Mouse (Mus musculus) ES-CJ7 (cell line): ENCODE data around the gene Hoxa13.

ENCODE experiments used
- DNase-seq: peaks from one replicate; pipeline ENCODE4 v3.0.0; 2011; ENCODE audit warnings: low read depth, low spot score

Hoxa13 gene

DNA sequence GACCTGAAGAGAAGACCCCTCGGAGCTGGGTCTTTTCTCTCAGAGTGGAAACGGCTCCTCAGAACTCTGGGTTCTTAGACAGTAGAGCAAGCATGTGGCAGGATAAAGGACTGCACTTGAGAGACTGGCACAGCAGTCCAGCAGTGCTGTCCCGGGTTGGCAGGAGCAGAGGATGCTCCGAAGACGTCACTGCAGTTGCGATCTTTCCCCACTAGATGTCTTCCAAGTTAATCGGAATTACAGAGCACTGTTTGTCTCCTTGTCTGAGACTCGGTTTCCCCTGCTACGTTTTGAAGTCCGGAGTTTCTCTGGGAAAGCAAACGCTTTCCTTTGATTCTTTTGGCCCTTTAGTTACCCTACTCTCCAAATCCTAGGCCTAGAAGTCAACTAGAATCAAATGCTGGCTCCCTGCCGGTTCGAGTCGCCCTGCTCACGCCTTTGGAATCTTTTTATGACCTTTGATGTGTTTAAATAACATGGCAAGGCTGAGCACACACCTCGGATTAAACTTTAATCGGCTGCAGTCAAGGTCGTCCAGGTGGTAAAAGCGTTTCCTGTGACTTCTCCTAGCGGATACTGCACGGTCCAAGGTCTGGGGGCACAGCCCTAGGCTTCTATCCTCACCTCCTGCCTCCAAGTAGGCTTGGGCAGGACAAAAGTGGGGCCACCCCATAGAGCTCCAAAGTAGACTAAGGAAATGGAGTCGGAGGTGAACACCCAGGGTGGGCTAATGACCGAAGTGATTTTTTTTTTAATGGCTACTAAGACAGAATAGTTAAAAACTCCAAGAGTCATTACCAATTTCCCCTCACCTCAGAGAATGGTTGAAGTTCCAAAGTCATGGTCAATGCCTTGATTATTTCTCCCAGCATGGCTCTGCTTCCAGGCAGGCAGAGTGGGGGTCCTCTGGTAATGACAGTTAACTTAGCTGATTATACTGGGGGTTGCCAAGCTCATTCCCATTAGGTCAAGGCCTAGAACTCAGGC lies 10.1 kb upstream of the Hoxa13 start:
- peak; percentile 79 for DNase-seq

DNA sequence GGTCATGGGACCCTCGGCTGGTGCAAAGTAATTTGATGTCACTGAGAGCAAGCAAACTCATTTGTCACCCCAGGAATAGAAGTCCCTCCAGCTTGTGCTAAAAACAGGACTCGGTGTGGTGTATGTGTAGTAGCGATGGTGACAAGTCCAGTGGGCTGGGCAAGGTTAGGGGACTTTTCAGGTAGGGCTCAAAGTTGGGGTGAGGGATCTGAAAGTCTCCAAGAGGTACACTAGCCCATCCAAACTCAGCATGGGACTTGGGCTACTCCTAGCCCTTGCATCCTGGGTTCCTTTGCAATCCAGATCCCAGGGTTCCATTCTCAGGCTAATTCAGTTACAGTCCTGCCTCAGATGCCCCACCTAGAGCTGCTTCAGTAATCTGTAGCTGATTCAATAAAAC lies 8.1 kb upstream of the Hoxa13 start:
- DNase-seq = no peak

DNA sequence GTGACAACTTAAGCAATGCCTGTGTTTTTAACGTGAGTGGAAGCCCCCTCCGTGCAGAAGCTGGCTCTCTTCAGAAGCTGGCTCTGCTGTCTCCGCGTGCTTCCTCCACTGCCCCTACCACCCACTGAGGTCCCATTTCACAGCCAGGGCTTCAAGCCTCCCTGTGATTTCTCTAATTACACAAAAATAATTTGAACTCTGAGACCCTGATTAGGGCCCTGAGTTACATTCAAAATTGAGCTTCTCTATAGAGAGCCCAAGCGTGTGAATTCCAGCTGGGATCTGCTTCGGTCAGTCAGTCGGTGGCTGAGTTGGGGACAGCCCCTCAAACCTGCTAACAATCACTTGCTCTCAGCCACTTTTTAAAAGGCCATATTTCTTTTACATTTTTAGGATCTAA lies 7.7 kb upstream of the Hoxa13 start:
- DNase-seq = no peak

DNA sequence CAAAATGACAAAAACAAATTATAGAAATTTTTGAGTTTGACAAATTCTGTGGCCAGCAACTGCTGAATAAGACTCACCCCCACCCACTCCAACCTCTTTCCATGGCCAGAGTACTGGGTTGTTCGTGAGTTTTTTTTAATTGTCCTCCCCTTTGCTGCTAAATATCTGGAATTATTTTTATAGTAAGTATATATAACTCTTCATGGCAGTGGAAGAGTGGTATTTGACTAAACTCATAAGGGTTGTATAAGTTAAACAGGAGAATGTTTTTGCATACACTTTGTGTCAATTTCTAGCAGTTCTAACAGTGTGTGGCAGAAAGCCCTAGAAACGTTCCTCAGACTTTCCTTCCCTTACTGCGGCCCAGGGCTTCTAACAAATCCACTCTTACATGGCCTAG lies 7.0 kb upstream of the Hoxa13 start:
- DNase-seq = no peak

DNA sequence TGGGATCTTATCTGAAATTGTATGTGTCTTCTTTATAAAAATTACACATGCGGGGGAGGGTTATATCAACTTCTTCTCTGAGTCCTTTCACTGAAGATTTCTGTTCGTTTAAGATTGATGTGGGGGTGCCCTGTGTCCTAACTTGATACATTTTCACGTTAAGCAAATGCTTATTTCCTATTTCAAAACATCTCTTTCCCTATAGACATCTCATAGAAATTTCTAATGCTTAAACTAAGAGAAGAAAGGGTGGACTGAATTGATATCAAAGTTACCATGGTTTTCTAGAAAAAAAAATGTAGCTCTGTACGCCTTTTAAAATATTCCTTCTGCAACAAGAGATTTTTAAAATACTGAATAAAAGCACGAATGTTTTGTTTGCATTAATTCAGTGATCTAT lies 6.5 kb upstream of the Hoxa13 start:
- no peak for DNase-seq

DNA sequence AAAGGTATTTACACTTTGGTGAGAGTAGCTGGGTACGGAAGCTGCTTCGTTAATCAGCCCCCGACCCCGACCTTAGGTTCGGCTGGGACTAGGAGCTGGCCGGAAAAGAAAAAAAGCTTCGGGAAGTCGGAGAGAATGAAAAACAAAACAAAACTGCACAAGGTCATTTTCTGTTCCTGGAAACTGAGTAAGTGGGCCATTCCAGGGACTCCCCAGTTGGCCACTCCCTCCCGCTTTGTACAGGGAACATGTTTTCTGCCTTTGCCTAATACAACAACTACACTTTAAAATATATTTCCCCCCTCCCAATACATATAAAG lies 5.9 kb upstream of the Hoxa13 start:
- DNase-seq = no peak

DNA sequence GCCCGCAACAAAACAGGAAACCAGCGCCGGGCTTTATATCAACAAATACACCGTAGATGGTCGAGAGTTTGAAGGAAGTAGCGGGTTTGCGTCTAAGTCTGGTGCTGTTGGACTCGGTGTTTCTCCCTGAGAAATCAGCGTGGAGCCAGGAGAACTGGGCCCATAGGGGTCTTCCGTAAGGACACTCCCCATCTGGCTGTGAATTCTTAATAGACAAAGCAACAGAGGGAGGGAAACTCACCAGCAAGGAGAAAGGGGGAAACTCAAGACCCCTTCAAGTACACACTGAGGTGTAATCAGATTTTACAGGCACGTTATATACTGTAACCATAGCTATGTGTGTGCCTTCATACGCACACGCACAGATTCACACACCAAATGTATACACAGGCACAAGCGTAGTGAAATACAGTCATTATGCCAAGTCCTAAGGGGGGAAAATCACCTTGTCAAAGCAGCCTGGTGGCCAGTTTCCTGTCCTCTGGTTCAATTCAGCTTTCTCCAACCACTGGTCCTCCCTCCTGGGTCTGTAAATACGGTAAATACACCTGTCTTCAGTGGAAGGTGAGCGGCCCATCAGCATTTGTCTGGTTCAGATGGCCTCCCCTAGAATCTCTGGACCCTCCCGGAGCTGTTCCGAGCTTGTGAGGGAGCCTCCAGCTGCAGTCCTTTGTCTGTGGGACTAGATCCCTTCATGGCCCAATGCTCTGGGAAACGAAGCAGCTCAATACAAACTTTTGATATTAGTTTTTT lies 5.4 kb upstream of the Hoxa13 start:
- DNase-seq = no peak

DNA sequence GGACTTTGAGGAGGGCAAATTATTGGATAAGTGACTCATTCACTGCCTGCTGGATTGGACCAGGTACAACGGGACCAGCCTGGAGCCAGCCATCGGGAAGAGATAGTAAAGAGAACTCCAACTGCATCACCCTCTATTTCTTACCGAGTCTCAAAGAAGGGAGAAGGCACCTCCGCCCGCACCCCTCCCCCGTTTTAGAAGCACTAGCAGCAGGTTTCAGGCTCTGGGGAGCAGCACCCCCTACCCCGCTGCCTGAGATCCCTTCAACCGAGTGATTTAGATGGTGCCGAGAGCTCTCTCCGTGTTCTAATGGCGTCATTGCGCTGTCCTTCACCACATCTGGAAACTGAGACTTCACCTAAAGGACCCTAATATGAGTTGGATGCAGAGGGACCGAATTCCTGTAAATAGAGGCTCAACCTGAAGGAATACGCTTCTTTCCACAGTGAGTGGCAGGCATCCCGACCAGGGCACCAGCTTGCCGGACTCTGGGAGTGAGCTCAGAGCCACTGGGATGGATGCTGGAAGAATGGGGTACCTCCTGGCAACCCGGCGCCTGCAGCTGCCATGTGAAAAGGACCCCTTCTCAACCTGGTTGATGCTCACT lies 4.7 kb upstream of the Hoxa13 start:
- DNase-seq = no peak

DNA sequence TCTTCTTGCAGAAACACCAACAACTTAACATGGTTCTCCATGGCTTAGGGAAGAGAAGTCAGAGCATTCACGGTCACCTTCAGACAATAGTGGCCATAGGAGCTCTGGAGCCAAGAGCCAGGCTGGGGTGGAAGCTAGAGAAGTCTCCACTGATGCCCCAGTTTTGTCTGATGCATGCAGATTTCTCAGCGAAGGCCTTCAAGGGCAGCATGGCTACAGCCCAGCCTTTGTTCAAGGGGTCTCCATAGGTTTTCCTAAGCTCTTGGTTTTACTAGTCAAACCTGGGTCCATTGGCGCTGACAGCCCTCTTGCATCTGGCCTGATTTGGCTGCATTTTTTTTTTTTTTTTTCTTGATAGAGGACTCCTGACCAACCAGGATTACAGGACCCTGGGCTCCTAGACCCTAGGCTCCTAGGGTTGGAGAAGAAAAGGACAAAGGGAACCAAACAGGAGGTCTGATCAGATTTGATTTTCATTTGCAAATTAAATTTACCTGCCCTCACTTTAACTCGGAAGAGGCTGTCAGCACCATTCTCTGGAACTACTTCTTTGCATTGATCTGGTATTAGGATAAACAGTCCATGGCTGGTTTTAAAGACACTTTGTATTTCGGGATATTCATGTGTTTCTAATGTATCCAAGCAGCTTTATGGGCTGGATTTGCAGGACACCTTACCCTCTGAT lies 3.6 kb upstream of the Hoxa13 start:
- no peak for DNase-seq

DNA sequence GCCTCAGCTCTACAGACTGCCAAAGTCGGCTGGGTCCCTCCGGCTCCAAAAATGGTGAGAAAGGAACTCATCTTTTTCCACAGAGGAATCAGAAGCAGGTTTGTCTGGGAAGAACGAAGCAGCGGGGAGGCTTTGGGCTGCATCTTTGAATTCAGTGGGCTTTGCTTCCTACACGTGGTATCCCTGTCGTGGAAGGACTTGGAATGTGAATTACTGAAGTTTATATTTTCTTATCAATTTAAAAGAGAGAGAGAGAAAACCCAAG lies 2.6 kb upstream of the Hoxa13 start:
- no peak for DNase-seq

DNA sequence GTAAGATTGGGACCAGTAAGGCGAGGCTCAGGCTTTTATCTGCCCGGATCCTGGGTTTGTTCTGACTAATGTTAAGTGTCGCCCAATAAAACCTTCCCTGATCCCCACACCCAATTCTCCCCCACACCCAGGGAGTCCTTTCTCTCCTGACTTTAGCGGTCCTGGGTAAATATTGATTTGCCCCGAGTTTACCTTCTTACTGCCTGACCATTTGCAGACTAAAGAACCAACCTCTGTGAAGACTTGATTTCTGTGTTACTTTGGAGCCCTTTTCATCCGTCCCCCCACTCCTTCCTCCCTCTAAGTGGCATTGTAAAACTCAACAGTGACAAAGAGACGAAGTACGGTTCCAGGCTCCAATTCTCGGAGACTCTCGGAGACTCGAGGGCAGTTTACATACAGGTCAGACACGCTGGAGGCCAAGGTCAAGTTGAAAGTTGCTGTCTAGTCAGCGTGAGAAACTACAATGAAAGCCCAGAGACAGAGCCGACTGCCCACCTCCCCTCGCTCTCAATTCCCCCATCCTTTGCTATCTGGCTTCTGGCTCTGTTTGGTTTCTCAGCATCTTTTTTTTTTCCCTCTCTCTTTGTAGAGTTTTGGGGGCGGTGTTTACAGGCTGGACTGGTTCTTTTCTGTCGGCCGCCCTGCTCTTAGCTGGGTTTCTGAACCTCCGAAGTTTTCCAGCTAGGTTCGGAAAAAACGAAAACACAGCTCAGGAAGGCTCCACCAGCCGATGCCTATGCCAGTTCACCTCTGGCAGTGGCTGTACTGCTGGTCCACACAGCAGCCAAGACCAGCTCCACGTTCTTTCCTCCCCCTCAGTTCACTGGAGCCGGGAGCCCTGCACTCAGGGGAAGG lies 2.0 kb upstream of the Hoxa13 start:
- peak; percentile 67 for DNase-seq

DNA sequence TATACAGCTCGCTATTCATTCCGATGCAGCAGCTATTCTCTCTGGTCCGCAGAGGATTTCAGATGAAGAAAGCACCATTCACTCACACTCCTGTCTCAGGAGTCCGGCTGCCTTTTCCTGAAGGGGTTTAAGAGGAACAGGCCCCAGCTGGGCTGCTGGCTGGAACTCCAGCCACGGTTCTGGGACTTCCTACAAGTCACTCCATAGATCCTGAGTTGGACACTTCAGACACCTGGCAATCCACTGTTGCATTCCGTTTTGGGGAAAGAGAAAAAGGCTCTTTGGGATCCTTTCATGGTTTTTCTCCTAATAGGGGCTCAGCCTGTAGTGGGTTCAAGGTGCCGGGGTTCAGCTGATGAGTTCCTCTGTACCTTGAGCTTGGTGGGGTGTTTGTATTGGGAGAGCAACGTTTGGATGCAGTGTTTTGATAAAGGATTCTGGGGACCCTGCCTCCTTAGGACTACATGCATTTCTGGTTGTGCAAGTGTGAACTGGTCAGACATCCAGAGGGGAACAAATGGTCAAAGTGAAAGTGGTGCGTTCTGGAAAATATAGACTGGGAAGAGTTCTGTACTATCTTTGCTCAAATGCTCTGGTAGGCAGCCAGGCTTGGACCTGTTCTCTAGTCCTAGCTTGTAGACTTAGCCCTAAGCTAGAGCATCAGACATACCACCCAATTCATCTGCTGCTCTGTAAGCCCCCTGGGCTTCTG lies 1.2 kb upstream of the Hoxa13 start:
- no peak for DNase-seq

DNA sequence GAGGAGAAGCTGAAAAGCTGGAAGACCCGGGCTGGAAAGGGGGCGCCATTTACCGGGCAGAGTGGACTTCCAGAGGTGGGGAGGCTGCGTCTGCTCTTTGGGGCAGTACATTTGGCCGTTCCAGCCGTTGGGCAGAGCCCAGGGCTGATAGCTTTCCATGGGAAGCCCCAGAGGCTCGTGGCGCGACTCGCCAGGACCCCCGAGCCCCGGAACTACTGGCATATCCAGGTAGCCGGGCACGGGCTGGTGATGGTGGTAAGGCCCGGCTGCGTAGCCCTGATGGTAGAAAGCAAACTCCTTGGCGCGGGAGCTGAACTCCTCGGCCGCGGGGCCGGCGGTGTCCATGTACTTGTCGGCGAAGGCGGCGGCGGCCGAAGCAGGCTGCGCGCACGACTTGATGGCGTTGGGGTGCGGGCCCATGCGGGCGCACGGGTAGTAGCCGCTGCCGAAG lies 844 bp downstream of the Hoxa13 start:
- no peak for DNase-seq

DNA sequence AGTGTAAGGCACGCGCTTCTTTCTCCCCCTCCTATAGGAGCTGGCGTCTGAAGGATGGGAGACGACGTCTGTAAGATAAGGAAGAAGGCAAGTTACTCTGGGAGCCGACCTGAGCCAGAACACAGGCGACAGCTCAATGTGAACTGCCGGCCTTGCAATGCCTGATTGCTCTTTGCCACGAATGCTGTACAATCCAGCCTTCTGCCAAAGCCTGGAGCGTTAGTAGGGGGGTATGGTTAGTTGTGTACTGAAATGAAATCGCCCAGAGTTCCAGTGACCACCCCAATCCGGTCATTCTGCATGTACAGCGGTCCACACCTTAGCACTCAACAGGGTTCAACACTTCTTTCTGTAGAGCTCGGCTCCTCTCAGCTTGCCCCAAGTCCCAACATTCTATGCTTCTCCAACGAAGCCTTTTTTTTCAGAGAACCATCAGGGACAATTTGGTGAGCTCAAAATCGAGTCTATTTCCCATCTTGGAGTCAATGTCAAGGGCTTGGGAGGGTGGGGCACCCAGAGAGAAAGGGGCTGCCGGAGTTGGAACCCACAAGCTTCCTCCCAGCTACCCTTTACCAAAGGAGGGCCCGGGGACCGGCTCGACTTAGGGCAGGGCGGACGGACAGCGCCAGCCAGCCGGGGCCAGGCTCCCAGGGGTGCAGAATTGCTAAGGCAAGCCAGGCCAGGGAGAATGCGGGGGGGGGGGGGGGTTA lies 1.4 kb downstream of the Hoxa13 start:
- DNase-seq = peak; percentile 60

DNA sequence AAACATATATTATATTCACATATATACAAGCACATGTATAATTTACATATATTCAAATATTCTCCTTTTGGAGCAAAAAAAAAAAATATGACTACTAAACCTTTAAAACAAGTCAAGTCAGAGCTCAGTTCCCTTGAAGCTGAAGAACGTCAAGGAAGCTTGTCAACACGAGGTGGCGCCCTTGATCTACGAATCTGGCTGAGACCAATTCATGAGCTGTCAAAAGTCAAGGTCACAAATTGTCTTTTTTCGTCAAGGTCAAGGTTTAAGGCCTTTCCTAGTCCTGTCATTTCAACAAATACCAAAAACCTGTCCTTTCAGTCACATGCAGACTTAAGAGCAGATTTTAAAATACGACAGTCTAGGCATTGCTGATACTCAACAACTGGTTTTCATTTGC lies 3.7 kb downstream of the Hoxa13 start:
- DNase-seq = peak; percentile 85

DNA sequence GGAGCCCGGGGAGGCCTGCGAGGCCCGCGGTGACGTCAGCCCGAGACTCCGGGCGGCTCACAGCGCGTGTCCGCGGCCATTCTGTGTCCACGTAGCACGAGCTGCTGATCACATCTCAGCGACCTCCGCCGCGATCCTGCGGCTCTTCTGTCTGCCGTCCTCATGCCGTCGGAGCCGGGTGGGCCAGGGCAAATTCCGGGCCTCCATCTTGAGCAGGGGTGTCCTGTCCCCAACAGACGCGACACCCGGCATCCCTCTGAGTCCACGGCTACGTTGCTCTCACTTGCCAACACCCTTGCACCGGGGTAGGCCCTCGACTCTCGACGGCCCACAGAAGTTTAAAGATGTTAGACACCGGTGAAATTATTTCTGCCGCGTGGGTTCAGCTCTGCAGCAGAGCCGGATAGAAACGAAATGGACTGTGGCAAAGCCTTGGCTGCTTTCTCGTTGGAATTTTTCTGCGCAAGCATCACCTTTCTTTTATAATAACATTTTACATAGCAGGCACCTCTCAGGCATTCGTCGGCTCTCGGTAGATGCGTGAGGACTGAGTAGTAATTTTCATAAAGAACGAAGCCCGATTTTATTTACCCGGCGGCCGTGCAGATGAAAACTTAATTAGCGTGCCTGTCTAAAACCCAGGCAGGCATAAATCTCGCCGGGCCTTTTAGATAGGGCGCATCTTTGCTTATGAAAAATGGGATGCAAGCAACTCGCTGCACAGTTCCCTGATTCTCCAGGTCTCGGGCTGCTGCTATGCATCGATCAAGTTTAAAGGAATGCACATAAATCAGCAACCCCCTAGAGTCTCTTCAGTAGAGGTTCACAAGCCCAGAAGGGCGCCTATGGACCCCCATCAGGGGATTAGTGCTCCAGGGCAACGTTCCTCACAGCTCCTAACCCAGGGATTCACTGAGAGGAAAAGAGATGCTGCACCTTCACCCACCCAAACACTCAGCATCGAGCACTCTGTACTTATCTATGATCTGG lies 6.9 kb downstream of the Hoxa13 start:
- DNase-seq = no peak

DNA sequence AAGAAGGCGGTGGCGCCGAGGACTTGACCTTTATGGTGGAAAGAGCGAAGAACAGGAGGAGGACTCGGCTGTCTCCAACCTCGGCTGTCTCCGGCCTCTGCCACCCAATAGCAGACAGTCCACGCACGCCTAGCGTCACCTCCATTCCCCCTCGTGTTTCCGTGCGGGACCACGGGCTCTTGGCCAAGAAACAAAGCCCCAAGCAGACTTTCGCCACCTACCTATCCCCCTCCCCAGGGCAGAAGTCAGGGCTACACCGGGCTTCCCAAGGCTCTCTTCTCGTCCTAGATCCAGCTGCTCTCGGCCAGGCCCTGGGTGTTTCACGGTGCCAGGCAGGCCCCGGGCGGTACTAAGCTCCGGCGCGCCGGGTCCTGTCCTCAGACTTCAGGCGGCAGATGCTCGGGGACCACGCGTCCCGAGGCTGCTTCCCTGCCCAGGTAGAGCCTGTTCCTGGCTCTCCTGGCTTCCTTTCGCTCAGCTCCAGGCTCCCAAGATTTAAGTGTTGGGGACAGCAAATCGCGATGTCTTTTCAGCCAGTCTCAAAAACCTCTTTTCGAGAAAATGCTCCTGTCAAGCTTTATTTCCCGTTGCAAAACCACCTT lies 7.8 kb downstream of the Hoxa13 start:
- DNase-seq = peak; percentile 64
